In genomic region chr7:145198223-145198714, GRCm38 (mm10) we compare ENCODE assay signal across 8 mouse cellular contexts. TPM values are rescaled to one million over a fixed set of nuclear protein-coding genes. Genes with fewer than 3 reads are reported as not detected.
DNase-seq lines count a peak whose midpoint lies in the region; ATAC-seq and TF ChIP-seq lines count a peak whose summit lies in the region.

No protein-coding gene starts in this region.

- no peaks in the 10 kb centered on the region for H3K36me3 ChIP-seq in heart, adult 2 months (ENCODE audit: control insufficient read depth, insufficient read depth, low read length)
- H3K36me3 ChIP-seq in limb, embryonic 11.5 days (ENCODE audit: control insufficient read depth, insufficient read depth, low read length) = no peaks in the 10 kb centered on the region

- no peak for TF ChIP-seq CTCF in heart, adult 2 months (IDR thresholded peaks at IDR 0.05)

- intact Hi-C loops in heart, adult 2 months (cut with DNase I) = loop anchor here (5.0 kb wide), 1 partner anchor 66 kb away; no protein-coding TSS in a partner anchor

- 9% methylated on average over 4 of the region's 4 CpGs for WGBS in heart, adult 2 months
- WGBS in limb, embryonic 11.5 days = 55% methylated on average over 4 of the region's 4 CpGs

- H3K9me3 ChIP-seq in limb, embryonic 11.5 days (ENCODE audit: control insufficient read depth, low read length) = no peaks in the 10 kb centered on the region; the same call in 1 of the 2 replicates

- no peak overlapping the region for H3K9ac ChIP-seq in heart, adult 2 months (ENCODE audit: low read depth, low read length)
- no peak overlapping the region for H3K9ac ChIP-seq in limb, embryonic 11.5 days (ENCODE audit: low read length)

- no peaks in the 10 kb centered on the region for H3K27me3 ChIP-seq in heart, adult 2 months (ENCODE audit: control insufficient read depth, insufficient read depth, low read length)
- no peaks in the 10 kb centered on the region for H3K27me3 ChIP-seq in limb, embryonic 11.5 days (ENCODE audit: control insufficient read depth, insufficient read depth, low read length)

- TF ChIP-seq POLR2A in heart, adult 2 months (IDR thresholded peaks at IDR 0.05; ENCODE audit: insufficient read depth, low read depth, low read length) = no peak

- no peaks in the 10 kb centered on the region for H3K79me2 ChIP-seq in heart, adult 2 months (replicated peaks; ENCODE audit: control insufficient read depth, insufficient read depth, low read length)

- H3K4me2 ChIP-seq in limb, embryonic 11.5 days (ENCODE audit: low read depth, severe bottlenecking) = no peak overlapping the region

- peak overlapping the region; percentile 65 for H3K27ac ChIP-seq in heart, adult 2 months
- H3K27ac ChIP-seq in limb, embryonic 11.5 days (replicated peaks; ENCODE audit: low read depth, low read length) = 0 out of 2 replicates have a peak overlapping the region, but pooled peaks have one; percentile 39

- DNase-seq in kidney, postnatal 4 days = peak; percentile 14 to 35
- DNase-seq in kidney, postnatal 10 days = no peak
- peak; percentile 45 for DNase-seq in adrenal gland, postnatal 14 days
- DNase-seq in heart, adult 2 months = peak; percentile 46 to 66
- no peak for DNase-seq in limb, embryonic 11.5 days (ENCODE audit: low spot score)
- DNase-seq in T-cell, adult 2 months (ENCODE audit: low spot score) = no peak
- no peak for DNase-seq in kidney, adult 9 months
- DNase-seq in c-Kit-positive CD71-positive TER-119-positive erythroid progenitor cells, embryonic 14.5 days (ENCODE audit: low spot score) = no peak

- no peak overlapping the region for H3K4me3 ChIP-seq in heart, adult 2 months
- no peak overlapping the region for H3K4me3 ChIP-seq in limb, embryonic 11.5 days (ENCODE audit: low read depth, low read length)

- peaks cover 20% of the 10 kb centered on the region for H3K4me1 ChIP-seq in heart, adult 2 months (ENCODE audit: control insufficient read depth, insufficient read depth, low read length)
- H3K4me1 ChIP-seq in limb, embryonic 11.5 days (ENCODE audit: control insufficient read depth, insufficient read depth, low read length) = peaks cover 7% of the 10 kb centered on the region; the same call in 1 of the 2 replicates

- no peak for ATAC-seq in limb, embryonic 11.5 days (ENCODE audit: insufficient number of reproducible peaks, low FRiP score, low TSS enrichment, low read depth)

- TF ChIP-seq EP300 in heart, adult 2 months (IDR thresholded peaks at IDR 0.05; ENCODE audit: insufficient read depth, low read depth, low read length) = 0 out of 2 replicates have a peak, but pooled peaks have one; percentile 5

RNA-seq across cellular contexts. Expression of gene 1810010D01Rik, which starts 9.7 kb away (rescaled TPM):
- not detected in 2 replicates for total RNA-seq in adrenal gland, postnatal 14 days (2021)
- not detected for total RNA-seq in heart, adult 2 months (2021)
- polyA plus RNA-seq in heart, adult 2 months (2012; rRNA removed) = 0.37 TPM in 1 of 2 replicates, not detected in the other
- not detected in 2 replicates for polyA plus RNA-seq in limb, embryonic 11.5 days (2014; fragmentation: Nextera tagmentation; extraction: Ambion mirVana)

Comparison
In these comparisons a context has a peak if more than half of its experiments do, and no peak if none do; other contexts are left out.
1. DNase-seq: peak in kidney, postnatal 4 days (2 of 2), adrenal gland, postnatal 14 days (single experiment) and heart, adult 2 months (2 of 2); none in kidney, postnatal 10 days (single experiment), limb, embryonic 11.5 days (single experiment), T-cell, adult 2 months (single experiment), kidney, adult 9 months (single experiment) and c-Kit-positive CD71-positive TER-119-positive erythroid progenitor cells, embryonic 14.5 days (single experiment).